7 mouse cellular contexts compared by ENCODE assay signal in genomic region chr13:9765537-9765851, GRCm38 (mm10). TPM values are rescaled to one million over a fixed set of nuclear protein-coding genes. Genes with fewer than 3 reads are reported as not detected.
DNase-seq lines count a peak whose midpoint lies in the region; ATAC-seq and TF ChIP-seq lines count a peak whose summit lies in the region.

No protein-coding gene starts in this region.

- H3K9me3 ChIP-seq in forebrain, embryonic 13.5 days (replicated peaks) = no peaks in the 10 kb centered on the region
- no peaks in the 10 kb centered on the region for H3K9me3 ChIP-seq in limb, embryonic 15.5 days

- H3K27me3 ChIP-seq in spleen, adult 2 months (ENCODE audit: control insufficient read depth, insufficient read depth, low read length) = 0 out of 2 replicates have a peak, but pooled peaks cover 2% of the 10 kb centered on the region
- H3K27me3 ChIP-seq in forebrain, embryonic 13.5 days = 0 out of 2 replicates have a peak, but pooled peaks cover 2% of the 10 kb centered on the region
- no peaks in the 10 kb centered on the region for H3K27me3 ChIP-seq in limb, embryonic 15.5 days

- H3K4me3 ChIP-seq in spleen, adult 2 months (ENCODE audit: extremely low read depth, insufficient read depth, insufficient read length) = peak overlapping the region; percentile 83; the same call in 1 of the 2 replicates
- peak overlapping the region; percentile 81 for H3K4me3 ChIP-seq in forebrain, embryonic 13.5 days
- H3K4me3 ChIP-seq in limb, embryonic 15.5 days = peak overlapping the region; percentile 89

- TF ChIP-seq POLR2A in spleen, adult 2 months (IDR thresholded peaks at IDR 0.05; ENCODE audit: low read depth, low read length) = no peak

- WGBS in spleen, adult 2 months = 17% methylated on average over 4 of the region's 4 CpGs
- 8% methylated on average over 4 of the region's 4 CpGs for WGBS in forebrain, embryonic 13.5 days
- WGBS in limb, embryonic 15.5 days = 7% methylated on average over 4 of the region's 4 CpGs

- H3K9ac ChIP-seq in forebrain, embryonic 13.5 days = peak overlapping the region; percentile 98
- H3K9ac ChIP-seq in limb, embryonic 15.5 days = peak overlapping the region; percentile 99; the same call in 1 of the 2 replicates

- H3K36me3 ChIP-seq in spleen, adult 2 months (ENCODE audit: control insufficient read depth, insufficient read depth, low read length) = no peaks in the 10 kb centered on the region
- H3K36me3 ChIP-seq in forebrain, embryonic 13.5 days (ENCODE audit: poor library complexity, severe bottlenecking) = no peaks in the 10 kb centered on the region
- no peaks in the 10 kb centered on the region for H3K36me3 ChIP-seq in limb, embryonic 15.5 days

- peak overlapping the region; percentile 76 for H3K4me2 ChIP-seq in forebrain, embryonic 13.5 days
- H3K4me2 ChIP-seq in limb, embryonic 15.5 days = peak overlapping the region; percentile 60

- no peak for DNase-seq in spleen, adult 2 months (ENCODE audit: low read depth in 1 of 2, low spot score in 2 of 2)
- no peak for DNase-seq in spleen, adult 18-20 months
- no peak for DNase-seq in ovary, adult 18-20 months (ENCODE audit: low spot score)
- DNase-seq in adrenal gland, adult 18-20 months (ENCODE audit: low spot score in 2 of 2) = no peak
- DNase-seq in cerebellum, adult 8-10 months = no peak

- H3K4me1 ChIP-seq in spleen, adult 2 months (ENCODE audit: control insufficient read depth, insufficient read depth, insufficient read length) = peaks cover 17% of the 10 kb centered on the region
- peaks cover 36% of the 10 kb centered on the region for H3K4me1 ChIP-seq in forebrain, embryonic 13.5 days
- H3K4me1 ChIP-seq in limb, embryonic 15.5 days = peaks cover 21% of the 10 kb centered on the region

- no peak overlapping the region for H3K27ac ChIP-seq in spleen, adult 2 months (ENCODE audit: insufficient read depth, low read length)
- peak overlapping the region; percentile 99 for H3K27ac ChIP-seq in forebrain, embryonic 13.5 days
- peak overlapping the region; percentile 100 for H3K27ac ChIP-seq in limb, embryonic 15.5 days

- no peak for TF ChIP-seq CTCF in spleen, adult 2 months (IDR thresholded peaks at IDR 0.05; ENCODE audit: extremely low read depth, insufficient read depth, insufficient read length, insufficient replicate concordance)

- ATAC-seq in forebrain, embryonic 13.5 days = no peak
- ATAC-seq in limb, embryonic 15.5 days (ENCODE audit: insufficient number of reproducible peaks, low FRiP score, low TSS enrichment, low read depth) = no peak

RNA-seq across cellular contexts. Expression of gene Zmynd11, which starts 0.4 kb away (rescaled TPM):
- 27.1 and 29.5 TPM in 2 replicates for polyA plus RNA-seq in spleen, adult 2 months (2012; rRNA removed)
- 139 and 142 TPM in 2 replicates for polyA plus RNA-seq in forebrain, embryonic 13.5 days (2015; fragmentation: Nextera tagmentation; extraction: Ambion mirVana)
- 113 and 114 TPM in 2 replicates for polyA plus RNA-seq in limb, embryonic 15.5 days (2015; fragmentation: Nextera tagmentation; extraction: Ambion mirVana)
- 100 to 1,000 TPM; 137 to 162 TPM for total RNA-seq in adrenal gland, adult 18-20 months (2021)
